Mouse (Mus musculus) heart, embryonic 10.5 days (tissue): ENCODE results near the gene Prkag2. TPM values are rescaled to one million over a fixed set of nuclear protein-coding genes. Genes with fewer than 3 reads are reported as not detected.

Source experiments
- DNase-seq: peaks from one replicate; pipeline ENCODE4 v3.0.0-alpha.2; 2017; ENCODE audit warnings: low spot score
- H3K27ac ChIP-seq: fragments of 300-500 bp; sonication (generic); 2 replicates; pipeline ENCODE4 v1.5.1; 2016; ENCODE audit warnings: mild to moderate bottlenecking
- H3K27me3 ChIP-seq: fragments of 300-500 bp; sonication (generic); 2 replicates; pipeline ENCODE4 v1.6.1; 2016; ENCODE audit warnings: mild to moderate bottlenecking; ENCODE audit not compliant: poor library complexity, insufficient read depth, severe bottlenecking
- H3K36me3 ChIP-seq: fragments of 300-500 bp; sonication (generic); 2 replicates; pipeline ENCODE4 v1.6.1; 2016; ENCODE audit warnings: mild to moderate bottlenecking, moderate library complexity
- H3K4me1 ChIP-seq: fragments of 300-500 bp; sonication (generic); 2 replicates; pipeline ENCODE4 v1.6.1; 2016; ENCODE audit warnings: mild to moderate bottlenecking
- H3K4me3 ChIP-seq: fragments of 300-500 bp; sonication (generic); 2 replicates; pipeline ENCODE4 v1.5.1; 2016; ENCODE audit warnings: mild to moderate bottlenecking, moderate library complexity
- H3K9me3 ChIP-seq: fragments of 300-500 bp; sonication (generic); 2 replicates; pipeline ENCODE4 v1.6.1; 2016; ENCODE audit warnings: mild to moderate bottlenecking, moderate library complexity
- WGBS: fragments of 180-500 bp; shearing (Covaris S2); methylation state at CpG from one replicate; pipeline ENCODE4 v1.1.7; 2016; 5-methylcytosine and 5-hydroxymethylcytosine counted together
- polyA plus RNA-seq: library from polyadenylated mRNA; unstranded; fragments of >200 nt; fragmentation: Nextera tagmentation; extraction: Ambion mirVana; gene quantifications from 2 replicates; pipeline ENCODE4 v1.2.1, GENCODE M21; 2016

Prkag2 gene
- polyA plus RNA-seq, 1 experiment from 2014 or later = 65.1 TPM

DNA sequence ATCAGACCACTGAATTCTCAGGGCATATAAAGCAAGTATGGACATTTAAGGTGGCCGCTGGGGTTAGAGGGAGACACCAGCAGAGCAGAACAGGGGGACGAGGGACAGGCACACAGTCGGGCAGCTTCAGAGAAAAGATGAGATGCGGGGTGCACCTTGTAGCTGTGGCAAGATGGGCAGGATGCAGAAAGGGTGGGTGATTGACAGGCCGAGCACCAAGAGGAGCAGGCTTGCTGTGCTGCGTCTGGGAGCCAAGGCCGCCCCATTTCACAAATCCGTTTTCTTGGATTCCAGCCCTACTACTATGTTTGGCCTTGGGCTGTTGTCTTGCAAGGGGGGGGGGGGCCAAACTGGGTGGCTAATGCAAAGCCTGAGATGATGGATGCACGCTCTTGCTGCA, 195.5 kb downstream of the Prkag2 start:
- DNase-seq = no peak
- Histone ChIP-seq H3K4me3 (no peak overlapping the region), H3K27ac (0 out of 2 replicates have a peak overlapping the region, but pooled peaks have one; percentile 19), H3K4me1 (peaks cover 33% of the 10 kb centered on the region), H3K36me3 (peaks cover 24% of the 10 kb centered on the region), H3K27me3 (no peaks in the 10 kb centered on the region), H3K9me3 (no peaks in the 10 kb centered on the region)
- WGBS = 89% methylated on average over 9 of the region's 9 CpGs

- WGBS = 88% methylated on average over 8 of the region's 8 CpGs
- no peak overlapping the region for H3K4me3 ChIP-seq
- no peak for DNase-seq
- H3K27ac ChIP-seq = no peak overlapping the region
- no peaks in the 10 kb centered on the region for H3K9me3 ChIP-seq
- no peaks in the 10 kb centered on the region for H3K27me3 ChIP-seq
- peaks cover 33% of the 10 kb centered on the region for H3K4me1 ChIP-seq
- H3K36me3 ChIP-seq = peaks cover 24% of the 10 kb centered on the region
Measured at GRCm38 (mm10) chr5:24904423-24904822, 196.0 kb downstream of the Prkag2 start.

DNA sequence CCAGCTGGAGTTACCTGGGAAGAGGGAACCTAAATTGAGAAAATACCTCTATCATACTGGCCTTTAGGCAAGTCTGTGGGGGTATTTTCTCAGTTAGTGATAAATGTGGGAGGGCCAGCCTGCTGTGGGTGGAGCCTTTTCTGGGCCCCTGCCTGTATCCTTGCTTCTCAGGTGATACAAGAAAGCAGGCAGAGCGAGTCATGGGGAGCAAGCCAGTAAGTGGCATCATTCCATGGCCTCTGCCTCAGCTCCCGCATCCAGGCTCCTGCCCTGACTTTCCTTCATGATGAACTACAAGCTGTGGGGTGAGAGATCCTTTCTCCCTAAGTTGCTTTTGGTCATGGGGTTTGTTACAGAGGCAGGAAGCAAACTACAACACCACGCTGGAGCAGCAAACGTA, 196.4 kb downstream of the Prkag2 start:
- DNase-seq = no peak
- Histone ChIP-seq H3K27ac (no peak overlapping the region), H3K27me3 (no peaks in the 10 kb centered on the region), H3K4me1 (peaks cover 33% of the 10 kb centered on the region), H3K36me3 (peaks cover 24% of the 10 kb centered on the region), H3K4me3 (no peak overlapping the region), H3K9me3 (no peaks in the 10 kb centered on the region)
- 90% methylated on average over 4 of the region's 4 CpGs for WGBS

- Histone ChIP-seq H3K27ac (no peak overlapping the region), H3K36me3 (peaks cover 24% of the 10 kb centered on the region), H3K4me3 (no peak overlapping the region), H3K27me3 (no peaks in the 10 kb centered on the region), H3K9me3 (no peaks in the 10 kb centered on the region), H3K4me1 (peaks cover 33% of the 10 kb centered on the region)
- WGBS = 25% methylated on average over 4 of the region's 4 CpGs
- DNase-seq = no peak
Measured at GRCm38 (mm10) chr5:24902835-24903234, 197.6 kb downstream of the Prkag2 start.

- Histone ChIP-seq H3K27ac (peak overlapping the region; percentile 26; the same call in 1 of the 2 replicates), H3K9me3 (no peaks in the 10 kb centered on the region), H3K36me3 (peaks cover 14% of the 10 kb centered on the region; the same call in 1 of the 2 replicates), H3K27me3 (no peaks in the 10 kb centered on the region), H3K4me3 (no peak overlapping the region), H3K4me1 (peaks cover 47% of the 10 kb centered on the region)
- no peak for DNase-seq
- WGBS = 95% methylated on average over 4 of the region's 4 CpGs
Measured at GRCm38 (mm10) chr5:24895606-24896005, 204.8 kb downstream of the Prkag2 start.

- Histone ChIP-seq H3K27ac (0 out of 2 replicates have a peak overlapping the region, but pooled peaks have one; percentile 48), H3K9me3 (no peaks in the 10 kb centered on the region), H3K36me3 (peaks cover 10% of the 10 kb centered on the region; the same call in 1 of the 2 replicates), H3K4me3 (no peak overlapping the region), H3K4me1 (peaks cover 52% of the 10 kb centered on the region), H3K27me3 (no peaks in the 10 kb centered on the region)
- DNase-seq = no peak
- 53% methylated on average over 1 of the region's 1 CpGs for WGBS
Measured at GRCm38 (mm10) chr5:24894814-24895213, 205.6 kb downstream of the Prkag2 start.

DNA sequence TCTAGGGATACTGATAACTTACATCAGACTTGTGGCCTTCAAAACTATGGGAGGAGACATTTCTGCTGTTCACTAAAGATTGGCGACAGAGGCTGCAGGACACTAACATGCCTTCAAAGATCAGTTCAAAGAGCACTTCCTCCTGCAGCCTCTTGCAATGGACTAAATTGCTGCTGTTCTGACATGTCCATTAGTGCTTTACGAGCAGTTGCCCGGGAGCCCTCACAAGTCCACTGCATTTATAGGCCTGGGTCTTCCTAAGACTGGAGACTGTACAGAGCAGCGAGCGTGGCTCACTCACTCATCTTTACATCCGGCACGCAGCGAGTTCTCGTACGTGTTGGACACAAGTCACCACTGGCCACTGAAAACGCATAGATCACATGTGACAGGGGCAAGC, 208.0 kb downstream of the Prkag2 start:
- peaks cover 65% of the 10 kb centered on the region for H3K4me1 ChIP-seq
- peaks cover 19% of the 10 kb centered on the region for H3K36me3 ChIP-seq
- peak overlapping the region; percentile 30; the same call in 1 of the 2 replicates for H3K27ac ChIP-seq
- H3K27me3 ChIP-seq = no peaks in the 10 kb centered on the region
- DNase-seq = no peak
- no peak overlapping the region for H3K4me3 ChIP-seq
- WGBS = 86% methylated on average over 11 of the region's 11 CpGs
- no peaks in the 10 kb centered on the region for H3K9me3 ChIP-seq

GRCm38 (mm10) chr5:24889860-24890259, 210.6 kb downstream of the Prkag2 start:
- H3K4me3 ChIP-seq = peak overlapping the region; percentile 27
- peaks cover 54% of the 10 kb centered on the region for H3K4me1 ChIP-seq
- no peaks in the 10 kb centered on the region for H3K27me3 ChIP-seq
- 28% methylated on average over 9 of the region's 9 CpGs for WGBS
- peaks cover 44% of the 10 kb centered on the region for H3K36me3 ChIP-seq
- no peaks in the 10 kb centered on the region for H3K9me3 ChIP-seq
- DNase-seq = peak; percentile 87
- peak overlapping the region; percentile 77 for H3K27ac ChIP-seq

- 72% methylated on average over 11 of the region's 11 CpGs for WGBS
- no peaks in the 10 kb centered on the region for H3K27me3 ChIP-seq
- no peak for DNase-seq
- H3K36me3 ChIP-seq = peaks cover 48% of the 10 kb centered on the region
- H3K27ac ChIP-seq = peak overlapping the region; percentile 77; the same call in 1 of the 2 replicates
- H3K4me3 ChIP-seq = peak overlapping the region; percentile 27; the same call in 1 of the 2 replicates
- H3K9me3 ChIP-seq = no peaks in the 10 kb centered on the region
- peaks cover 46% of the 10 kb centered on the region for H3K4me1 ChIP-seq
Measured at GRCm38 (mm10) chr5:24888874-24889591, 211.4 kb downstream of the Prkag2 start.

- no peak for DNase-seq
- Histone ChIP-seq H3K4me1 (peaks cover 40% of the 10 kb centered on the region), H3K36me3 (peaks cover 58% of the 10 kb centered on the region), H3K9me3 (no peaks in the 10 kb centered on the region), H3K4me3 (no peak overlapping the region), H3K27ac (no peak overlapping the region), H3K27me3 (no peaks in the 10 kb centered on the region)
- 79% methylated on average over 8 of the region's 8 CpGs for WGBS
Measured at GRCm38 (mm10) chr5:24887271-24887670, 213.2 kb downstream of the Prkag2 start.

GRCm38 (mm10) chr5:24878713-24879112, 221.7 kb downstream of the Prkag2 start:
- peaks cover 80% of the 10 kb centered on the region for H3K36me3 ChIP-seq
- peaks cover 25% of the 10 kb centered on the region for H3K4me1 ChIP-seq
- H3K4me3 ChIP-seq = no peak overlapping the region
- H3K27me3 ChIP-seq = no peaks in the 10 kb centered on the region
- WGBS = 70% methylated on average over 4 of the region's 4 CpGs
- peak overlapping the region; percentile 56; the same call in 1 of the 2 replicates for H3K27ac ChIP-seq
- H3K9me3 ChIP-seq = no peaks in the 10 kb centered on the region
- DNase-seq = no peak

GRCm38 (mm10) chr5:24877836-24878624, 222.4 kb downstream of the Prkag2 start:
- peaks cover 82% of the 10 kb centered on the region for H3K36me3 ChIP-seq
- WGBS = 51% methylated on average over 11 of the region's 11 CpGs
- peak; percentile 86 for DNase-seq

GRCm38 (mm10) chr5:24876653-24877052, 223.8 kb downstream of the Prkag2 start:
- no peaks in the 10 kb centered on the region for H3K9me3 ChIP-seq
- H3K4me1 ChIP-seq = peaks cover 23% of the 10 kb centered on the region
- no peaks in the 10 kb centered on the region for H3K27me3 ChIP-seq
- WGBS = 82% methylated on average over 9 of the region's 9 CpGs
- H3K4me3 ChIP-seq = no peak overlapping the region
- no peak for DNase-seq
- H3K27ac ChIP-seq = no peak overlapping the region
- peaks cover 84% of the 10 kb centered on the region for H3K36me3 ChIP-seq

More at GRCm38 (mm10) chr5:24877836-24878624, 222.4 kb downstream of the Prkag2 start:
- no peaks in the 10 kb centered on the region for H3K27me3 ChIP-seq
- no peak overlapping the region for H3K4me3 ChIP-seq
- no peaks in the 10 kb centered on the region for H3K9me3 ChIP-seq
- H3K4me1 ChIP-seq = peaks cover 28% of the 10 kb centered on the region
- peak overlapping the region; percentile 56 for H3K27ac ChIP-seq
